ENCODE assay signal across 9 mouse cellular contexts in the genomic region with DNA sequence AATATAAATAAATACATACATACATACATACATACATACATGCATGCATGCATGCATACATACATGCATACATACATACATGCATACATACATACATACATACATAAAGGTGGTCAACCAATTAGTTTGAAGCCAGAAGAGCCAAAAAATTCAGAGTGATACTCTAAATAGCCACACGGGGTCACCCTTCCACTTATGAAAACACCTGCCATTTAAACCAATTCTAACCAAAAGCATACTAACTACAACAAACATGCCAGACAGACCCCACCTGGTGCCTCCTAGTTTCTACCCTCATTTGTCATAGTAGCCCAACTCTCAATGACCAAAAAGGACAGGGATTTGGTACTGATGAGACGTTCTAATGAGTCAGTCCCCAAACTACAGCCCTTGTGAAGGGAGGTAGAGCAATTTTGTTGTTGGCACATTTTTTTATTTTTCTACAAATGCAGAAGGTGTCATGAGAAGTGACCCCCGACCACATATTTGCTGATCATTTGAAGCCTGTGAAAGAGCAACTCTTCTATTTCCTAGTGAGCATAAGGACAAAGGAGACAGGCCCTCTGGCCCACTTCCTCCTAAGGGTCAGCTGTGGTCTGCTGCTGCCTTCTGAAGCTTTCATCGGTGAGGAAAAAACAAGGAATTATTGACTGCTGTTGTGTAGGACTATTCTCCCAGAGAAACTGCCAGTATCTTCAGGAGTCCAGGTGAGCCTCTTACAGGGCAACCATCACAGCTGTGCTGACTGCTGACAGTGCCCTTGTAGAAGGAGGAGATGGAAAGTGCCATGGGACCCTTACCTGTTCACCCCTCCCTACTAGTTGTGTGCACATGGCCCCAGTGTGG. TPM values are rescaled to one million over a fixed set of nuclear protein-coding genes. Genes with fewer than 3 reads are reported as not detected.
DNase-seq lines count a peak whose midpoint lies in the region; ATAC-seq and TF ChIP-seq lines count a peak whose summit lies in the region.
"Had no signal": no experiment of that assay in that cellular context is flagged by ENCODE, and none has a peak within 500 bp of the region (broad histone marks: within the 10 kb centered on the region; RNA-seq: fewer than 3 reads in every experiment).

No protein-coding gene starts in this region.

- H3K27ac ChIP-seq in cortical plate, adult 2 months (ENCODE audit: insufficient read depth, low read length) = no peak overlapping the region
- H3K27ac ChIP-seq in hindbrain, embryonic 10.5 days = no peak overlapping the region
- H3K27ac ChIP-seq in layer of hippocampus, adult 2 months = no peak overlapping the region

- no peaks in the 10 kb centered on the region for H3K36me3 ChIP-seq in hindbrain, embryonic 10.5 days

- 43% methylated on average over 4 of the region's 4 CpGs for WGBS in hindbrain, embryonic 10.5 days

- H3K9me3 ChIP-seq in hindbrain, embryonic 10.5 days = no peaks in the 10 kb centered on the region

- TF ChIP-seq POLR2A in cortical plate, adult 2 months (IDR thresholded peaks at IDR 0.05; ENCODE audit: extremely low read depth, insufficient read depth, low read length) = no peak

- H3K4me3 ChIP-seq in cortical plate, adult 2 months (ENCODE audit: insufficient read depth, low read length) = no peak overlapping the region
- H3K4me3 ChIP-seq in hindbrain, embryonic 10.5 days = no peak overlapping the region
- no peak overlapping the region for H3K4me3 ChIP-seq in layer of hippocampus, adult 2 months

- ATAC-seq in Patski = peak; percentile 44
- peak; percentile 94 for ATAC-seq in megakaryocyte progenitor cell, adult 5-6 weeks (replicated peaks; ENCODE audit: poor library complexity)

- no peaks in the 10 kb centered on the region for H3K4me1 ChIP-seq in cortical plate, adult 2 months (ENCODE audit: control insufficient read depth, insufficient read depth, low read length)
- H3K4me1 ChIP-seq in hindbrain, embryonic 10.5 days (replicated peaks) = no peaks in the 10 kb centered on the region

- H3K27me3 ChIP-seq in Patski = peaks cover 7% of the 10 kb centered on the region
- no peaks in the 10 kb centered on the region for H3K27me3 ChIP-seq in hindbrain, embryonic 10.5 days (ENCODE audit: insufficient read depth, poor library complexity, severe bottlenecking)

- POLR2A ChIA-PET in Patski (lab: Charles Lee) = interaction anchor here (0.6 kb wide), 1 partner anchor 152 kb away, joined by 3 read pairs; no protein-coding TSS in a partner anchor

- in situ Hi-C loops in Patski (cut with MboI; ENCODE audit: low pct_unique_long_range_greater_than_20kb) = loop anchor here (5.0 to 10.0 kb wide), 2 partner anchors 109 to 183 kb away; no protein-coding TSS in a partner anchor

- peak; percentile 44 to 82 for DNase-seq in adrenal gland, adult (ENCODE audit: inconsistent age in 2 of 2, low spot score in 1 of 2)
- DNase-seq in adrenal gland, adult 8-10 months = no peak
- DNase-seq in Patski (ENCODE audit: low read depth, low spot score) = peak; percentile 28
- DNase-seq in hindbrain, embryonic 10.5 days (ENCODE audit: low spot score) = peak; percentile 26
- peak; percentile 21 to 44 for DNase-seq in layer of hippocampus, adult 2 months (ENCODE audit: low spot score in 2 of 2)
- DNase-seq in skeletal muscle tissue, adult 2 months (ENCODE audit: low read depth, low spot score) = peak; percentile 21

- CTCF ChIA-PET in Patski (lab: Charles Lee) = interaction anchor here (1.2 to 1.9 kb wide), 4 partner anchors 11 to 183 kb away, joined by 3 to 7 read pairs (median 4); no protein-coding TSS in a partner anchor

- TF ChIP-seq CTCF in Patski (IDR thresholded peaks at IDR 0.05) = peak; percentile 50
- peak; percentile 9; the same call in 1 of the 2 replicates for TF ChIP-seq CTCF in cortical plate, adult 2 months (IDR thresholded peaks at IDR 0.05; ENCODE audit: extremely low read depth, insufficient read depth, low read length)
- peak; percentile 90 for TF ChIP-seq CTCF in layer of hippocampus, adult 2 months (conservative IDR thresholded peaks at IDR 0.05)

RNA-seq across cellular contexts. Expression of gene Mmp7, which starts 22.4 kb away (rescaled TPM):
- not detected for total RNA-seq in adrenal gland, adult 8-10 months (2022)
- polyA plus RNA-seq in Patski (2021) = not detected
- polyA plus RNA-seq in cortical plate, adult 2 months (2012; rRNA removed) = not detected in 2 replicates
- polyA plus RNA-seq in hindbrain, embryonic 10.5 days (2016; fragmentation: Nextera tagmentation; extraction: Ambion mirVana) = not detected in 2 replicates
- total RNA-seq in layer of hippocampus, adult 2 months (2021) = not detected
- not detected in 2 replicates for total RNA-seq in megakaryocyte progenitor cell, adult 5-6 weeks (2015)
- not detected in 2 replicates for total RNA-seq in megakaryocyte progenitor cell, adult 5-6 weeks (2017)
- total RNA-seq: left cerebral cortex, postnatal 10 days had no signal

RNA-seq across cellular contexts. Expression of gene Tmem123, which starts 49.6 kb away (rescaled TPM):
- 100 to 1,000 TPM; 175 to 208 (median 193) TPM for total RNA-seq in adrenal gland, adult 8-10 months (2022)
- 83.9 TPM for polyA plus RNA-seq in Patski (2021)
- polyA plus RNA-seq in cortical plate, adult 2 months (2012; rRNA removed) = 14.9 and 18.1 TPM in 2 replicates
- polyA plus RNA-seq in hindbrain, embryonic 10.5 days (2016; fragmentation: Nextera tagmentation; extraction: Ambion mirVana) = 110 and 126 TPM in 2 replicates
- total RNA-seq in layer of hippocampus, adult 2 months (2021) = 10 to 100 TPM in 1 of 2 experiments, 1 to 10 TPM in 1; 9.9 to 11.1 TPM
- total RNA-seq in megakaryocyte progenitor cell, adult 5-6 weeks (2015) = 121 and 124 TPM in 2 replicates
- 106 and 123 TPM in 2 replicates for total RNA-seq in megakaryocyte progenitor cell, adult 5-6 weeks (2017)

Comparison
In these comparisons a context has a peak if more than half of its experiments do, and no peak if none do; other contexts are left out.
1. CTCF ChIP-seq: peak in every context shown above with its lines; median percentile 90 in layer of hippocampus, adult 2 months; 50 in Patski; 9 in cortical plate, adult 2 months.
2. RNA of gene Tmem123, which starts 49.6 kb away (total RNA-seq): 175 to 208 TPM in adrenal gland, adult 8-10 months and 106 to 124 TPM in megakaryocyte progenitor cell, adult 5-6 weeks; 9.9 to 11.1 TPM in layer of hippocampus, adult 2 months; every median in the first group is over 4 times any median in the second.